Mouse (Mus musculus) cerebellum, adult 11-12 months (tissue): ENCODE results near the gene Mei4.

Experiments
- DNase-seq: peaks from one replicate; pipeline ENCODE4 v3.0.0; 2022

The Mei4 gene

GRCm38 (mm10) chr9:81863181-81863887 lies at the start of gene Mei4:
TSS of gene Mei4 (plus strand) at chr9:81863670.
- DNase-seq: peak; percentile 20

DNA sequence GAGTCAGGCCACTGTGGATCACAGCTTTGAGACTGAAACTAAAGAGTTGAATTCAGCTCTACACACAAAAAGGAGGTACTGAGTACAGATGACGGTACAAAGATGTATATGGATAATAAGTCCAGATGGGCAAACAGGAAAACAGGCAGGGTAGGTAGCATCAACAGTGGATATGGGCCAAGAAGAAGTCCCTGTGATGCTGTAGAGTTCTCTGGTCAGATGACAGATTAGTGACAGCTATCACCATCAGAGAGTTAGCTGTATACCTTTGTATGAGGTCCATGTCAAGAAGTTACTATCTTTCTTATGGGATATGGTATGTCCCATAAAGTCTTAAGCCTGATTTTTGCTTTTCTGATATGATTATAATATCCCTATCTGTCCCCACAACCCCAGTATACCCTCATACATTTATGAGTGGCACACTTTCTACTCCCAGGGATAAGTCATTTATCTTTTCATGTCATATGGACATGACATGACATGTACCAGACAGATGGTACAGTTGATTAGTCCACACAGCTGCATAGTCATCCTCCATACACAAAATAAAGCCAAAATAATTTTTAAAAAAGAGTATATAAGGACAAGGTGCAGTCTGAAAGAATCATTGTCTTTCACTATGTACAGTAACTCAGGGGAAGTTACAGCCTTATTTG lies 43.6 kb upstream of the Mei4 start:
- DNase-seq: no peak

- no peak for DNase-seq
Observed at GRCm38 (mm10) chr9:81827560-81827959, 35.9 kb upstream of the Mei4 start.

DNA sequence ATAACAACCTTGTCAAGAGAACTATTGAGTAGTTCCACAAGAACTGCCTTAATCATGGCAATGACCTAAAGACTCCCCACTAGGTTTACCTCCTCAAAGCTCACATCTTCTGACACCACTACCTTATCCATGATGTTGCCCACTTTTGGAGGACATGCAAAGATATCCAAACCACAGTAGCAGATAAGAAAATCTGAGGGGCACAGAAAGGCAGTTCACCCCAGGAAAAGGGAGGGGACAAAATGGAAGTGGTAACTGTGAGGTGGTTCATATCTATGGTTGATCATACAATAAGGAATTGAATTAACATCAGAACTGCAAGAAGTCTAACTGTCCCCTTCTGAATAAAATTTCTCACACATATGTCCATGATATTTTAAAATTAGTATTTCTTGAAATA lies 29.4 kb upstream of the Mei4 start:
- DNase-seq: no peak

GRCm38 (mm10) chr9:81858861-81859260 lies 4.6 kb upstream of the Mei4 start:
- no peak for DNase-seq

- no peak for DNase-seq
Observed at GRCm38 (mm10) chr9:81863888-81864234, 391 bp downstream of the Mei4 start.

- DNase-seq: no peak
Observed at GRCm38 (mm10) chr9:81866032-81866431, 2.6 kb downstream of the Mei4 start.

DNA sequence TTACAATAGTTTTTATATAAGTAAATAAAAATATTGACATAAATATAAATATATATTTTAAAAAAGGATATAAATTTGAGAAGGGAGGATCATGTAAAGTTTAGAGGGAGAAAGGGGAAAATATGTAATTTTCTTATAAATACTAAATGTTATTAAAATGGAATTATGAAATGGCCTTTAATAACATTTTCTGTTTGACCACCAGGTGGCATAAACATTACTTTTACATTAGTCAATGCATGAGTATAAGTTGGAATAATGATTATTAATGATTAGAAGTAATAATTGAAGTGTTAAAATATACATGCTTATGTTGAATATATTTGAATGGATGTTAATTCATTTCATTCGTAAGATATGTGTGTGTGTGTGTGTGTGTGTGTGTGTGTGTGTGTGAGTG lies 58.0 kb downstream of the Mei4 start:
- no peak for DNase-seq

- DNase-seq: no peak
Observed at GRCm38 (mm10) chr9:81924744-81925143, 61.3 kb downstream of the Mei4 start.

- no peak for DNase-seq
Observed at GRCm38 (mm10) chr9:81940533-81940932, 77.1 kb downstream of the Mei4 start.

GRCm38 (mm10) chr9:81945624-81946023 lies 82.2 kb downstream of the Mei4 start:
- no peak for DNase-seq

GRCm38 (mm10) chr9:81956858-81957257 lies 93.4 kb downstream of the Mei4 start:
- DNase-seq: no peak

DNA sequence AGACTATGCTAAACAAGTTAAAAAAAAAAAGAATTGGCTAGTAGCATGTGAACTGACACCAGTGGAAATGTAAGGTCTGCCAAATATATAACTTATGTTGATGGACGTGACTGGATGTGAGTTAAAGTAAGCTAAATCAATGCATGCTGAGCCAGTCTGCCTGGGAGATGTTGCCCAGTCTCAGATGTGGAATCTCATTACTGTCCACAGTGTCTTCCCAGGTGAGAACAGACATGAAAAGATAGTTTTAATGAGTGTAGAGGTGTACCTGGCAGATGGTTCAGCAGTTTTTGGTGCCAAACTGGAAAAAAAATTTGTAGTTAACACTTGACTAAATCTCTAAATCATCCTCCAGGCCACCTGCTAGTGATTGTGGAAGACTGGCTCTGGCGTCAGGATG lies 94.4 kb downstream of the Mei4 start:
- DNase-seq: no peak

- no peak for DNase-seq
Observed at GRCm38 (mm10) chr9:81966765-81967164, 103.3 kb downstream of the Mei4 start.

GRCm38 (mm10) chr9:81968935-81969334 lies 105.5 kb downstream of the Mei4 start:
- DNase-seq: no peak

DNA sequence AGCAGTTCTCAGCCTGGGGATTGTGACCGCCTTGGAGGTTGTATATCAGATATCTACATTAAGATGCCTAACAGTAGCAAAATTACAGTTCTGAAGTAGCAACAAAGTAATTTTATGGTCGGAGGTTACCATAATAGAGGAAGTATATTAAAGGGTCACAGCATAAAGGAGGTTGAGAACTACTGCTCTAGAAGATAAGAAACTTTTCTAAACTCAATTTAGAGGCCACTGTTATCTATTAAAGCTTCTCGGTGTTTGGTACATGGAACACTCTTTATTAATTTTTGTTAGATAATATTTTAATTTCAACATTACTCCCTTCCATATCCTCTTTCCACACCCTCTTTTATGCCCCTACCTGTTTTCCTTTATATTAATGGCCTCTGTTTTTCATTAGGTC lies 119.0 kb downstream of the Mei4 start:
- no peak for DNase-seq

GRCm38 (mm10) chr9:82012991-82013390 lies 149.5 kb downstream of the Mei4 start:
- DNase-seq: no peak

- DNase-seq: no peak
Observed at GRCm38 (mm10) chr9:82042515-82043056, 179.1 kb downstream of the Mei4 start.

DNA sequence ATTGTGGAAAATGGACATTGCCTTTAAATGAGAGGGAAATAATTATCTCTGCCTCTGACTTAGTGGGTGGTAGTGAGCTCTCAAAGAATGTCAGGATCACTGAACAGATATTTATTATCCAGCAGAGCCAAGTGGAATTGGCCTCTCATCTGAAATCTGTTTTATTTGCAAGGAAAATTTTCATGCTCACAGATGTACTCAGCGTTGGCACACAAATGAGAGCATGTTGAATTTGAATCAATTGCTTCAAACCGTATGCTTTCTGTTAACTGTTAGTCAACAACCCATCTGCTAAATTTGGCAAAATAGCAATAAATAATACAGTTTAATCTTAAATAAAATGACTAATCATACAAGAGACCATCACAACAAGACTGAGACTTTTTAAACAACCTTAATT lies 181.0 kb downstream of the Mei4 start:
- DNase-seq: no peak

DNA sequence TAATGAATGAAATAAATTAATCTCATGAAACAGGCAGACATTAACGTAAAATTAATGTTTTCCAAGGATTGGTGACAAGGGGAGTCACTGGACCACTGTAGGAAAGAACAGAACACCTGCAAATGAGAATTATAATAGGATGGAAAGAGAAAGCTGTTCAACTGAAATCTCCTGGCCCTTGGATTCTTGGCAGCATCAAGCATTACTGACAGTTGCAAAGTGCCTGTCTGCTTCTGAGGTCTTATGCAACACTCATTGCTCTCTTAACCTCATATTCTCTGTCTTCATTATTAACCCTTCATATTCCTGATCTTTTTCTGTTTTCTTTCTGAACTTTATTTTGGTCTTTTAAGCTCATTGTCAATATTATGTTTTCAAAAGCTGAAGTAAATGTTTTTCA lies 210.4 kb downstream of the Mei4 start:
- DNase-seq: no peak

- no peak for DNase-seq
Observed at GRCm38 (mm10) chr9:82075270-82075669, 211.8 kb downstream of the Mei4 start.

GRCm38 (mm10) chr9:82096409-82096808 lies 232.9 kb downstream of the Mei4 start:
- no peak for DNase-seq

DNA sequence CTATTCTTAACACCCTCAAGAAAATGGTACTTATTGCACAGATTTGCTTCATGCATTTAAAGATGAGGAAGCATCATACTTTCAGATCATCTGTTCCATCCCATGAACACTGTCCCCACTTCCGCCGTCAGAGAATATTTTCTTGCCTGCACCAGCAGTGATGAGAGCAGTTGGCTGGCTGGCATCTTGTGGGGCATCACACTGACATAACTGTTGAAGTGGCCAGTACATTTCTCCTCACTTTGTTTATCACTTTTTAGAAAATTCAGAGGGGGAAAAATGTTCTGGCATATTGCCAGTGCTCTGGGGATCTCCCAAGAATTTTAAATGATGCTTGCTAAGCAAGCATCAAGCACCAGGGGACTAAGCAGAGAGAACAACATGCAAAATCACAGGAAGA lies 251.4 kb downstream of the Mei4 start:
- no peak for DNase-seq

DNA sequence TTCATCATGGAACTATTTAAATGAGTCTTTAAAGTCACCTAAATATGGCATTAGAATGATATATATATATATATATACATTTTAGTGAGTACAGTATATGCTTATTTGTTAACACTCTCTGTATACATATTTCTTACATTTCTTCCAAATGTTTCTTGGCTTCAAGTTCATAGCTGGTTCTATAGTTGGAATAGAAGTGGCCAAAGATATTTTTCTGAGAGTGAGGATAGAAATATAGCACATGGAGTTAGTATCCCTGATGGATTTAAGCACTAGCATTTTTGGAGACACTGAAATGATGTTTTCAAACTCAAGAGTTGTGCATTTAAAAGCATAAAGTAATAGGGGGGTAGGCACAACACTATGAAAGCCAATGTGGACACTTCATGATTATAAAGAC lies 272.6 kb downstream of the Mei4 start:
- no peak for DNase-seq

DNA sequence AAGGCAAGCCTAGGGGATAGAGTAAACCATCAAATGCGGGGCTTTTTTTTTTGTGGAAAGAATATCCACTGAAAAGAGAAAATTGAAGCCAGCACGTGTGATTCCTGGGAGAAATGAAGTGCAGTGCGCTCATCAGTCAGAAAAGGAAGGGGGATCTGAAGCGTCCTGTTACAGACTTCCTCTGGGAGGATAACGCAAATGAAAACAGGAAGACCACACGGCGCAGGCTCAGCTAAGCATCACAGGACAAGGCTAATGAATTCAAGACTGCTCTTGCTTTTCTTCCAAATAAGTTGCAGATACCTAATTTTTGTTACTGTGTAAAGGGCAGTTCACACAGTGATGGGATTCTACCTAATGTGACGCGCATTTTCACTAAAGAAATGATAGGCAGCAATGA lies 296.7 kb downstream of the Mei4 start:
- DNase-seq: no peak
